Mouse (Mus musculus): ENCODE measurements around the gene AC109138.7.

- TF ChIP-seq MYOD1 (IDR thresholded peaks at IDR 0.05; ENCODE audit: control insufficient read depth in 1 of 3, insufficient read length in 2 of 3, low read depth in 2 of 3) (no peak), MAX (IDR thresholded peaks at IDR 0.05; ENCODE audit: low read depth) (no peak), MYOG (IDR thresholded peaks at IDR 0.05; ENCODE audit: control insufficient read depth in 1 of 3, insufficient read depth in 1 of 3, insufficient read length in 2 of 3, low read depth in 2 of 3) (no peak), POLR2A (IDR thresholded peaks at IDR 0.05; ENCODE audit: insufficient read length, low read depth) (no peak), TCF3 (IDR thresholded peaks at IDR 0.05; ENCODE audit: insufficient read length, low read depth) (no peak), POLR2AphosphoS2 (IDR thresholded peaks at IDR 0.05; ENCODE audit: insufficient read length, low read depth) (no peak), E2F4 (IDR thresholded peaks at IDR 0.05; ENCODE audit: insufficient read depth) (no peak), USF1 (IDR thresholded peaks at IDR 0.05; ENCODE audit: low read depth) (no peak), CEBPB (IDR thresholded peaks at IDR 0.05; ENCODE audit: insufficient read depth, poor library complexity, severe bottlenecking) (no peak)
These were observed 21.7 kb upstream of the AC109138.7 start for GRCm38 (mm10) chr19:4192251-4192985.
